Mouse (Mus musculus): ENCODE data around the gene Crybg1. TPM values are rescaled to one million over a fixed set of nuclear protein-coding genes. Genes with fewer than 3 reads are reported as not detected.

Crybg1 gene
- total RNA-seq, 1 experiment from 2014 or later, result 4.0 TPM

Other genes with a start within 250 kb of the Crybg1 start
- gene Qrsl1, start 247.1 kb downstream of the Crybg1 start, total RNA-seq (2021), result 14.0 and 18.4 TPM in 2 replicates
- 27.2 and 31.6 TPM in 2 replicates for gene Rtn4ip1, start 247.0 kb downstream of the Crybg1 start, total RNA-seq (2021)
- gene Atg5, start 119.5 kb upstream of the Crybg1 start, total RNA-seq (2021), result 26.1 and 26.8 TPM in 2 replicates